Mouse (Mus musculus) lung, embryonic 16.5 days (tissue): ENCODE results near the gene Clpx. TPM values are rescaled to one million over a fixed set of nuclear protein-coding genes. Genes with fewer than 3 reads are reported as not detected.

Experiments used
- ATAC-seq: fragments of 200-750 bp; cut with Nextera tagmentation; 2 replicates; pipeline ENCODE4 v1.8.0; 2017; ENCODE audit warnings: low read depth, mild to moderate bottlenecking, moderate library complexity
- H3K27ac ChIP-seq: fragments of 300-500 bp; sonication (generic); 2 replicates; pipeline ENCODE4 v1.5.1; 2014; ENCODE audit warnings: mild to moderate bottlenecking, control low read depth, low read length
- H3K27me3 ChIP-seq: fragments of 300-500 bp; sonication (generic); 2 replicates; pipeline ENCODE4 v1.6.1; 2014; ENCODE audit warnings: low read depth, low read length, mixed read lengths; ENCODE audit not compliant: control insufficient read depth, insufficient read depth
- H3K36me3 ChIP-seq: fragments of 300-500 bp; sonication (generic); 2 replicates; pipeline ENCODE4 v1.6.1; 2014; ENCODE audit warnings: low read length; ENCODE audit not compliant: control insufficient read depth, insufficient read depth
- H3K4me1 ChIP-seq: fragments of 300-500 bp; sonication (generic); replicated peaks from 2 replicates; pipeline ENCODE4 v1.6.1; 2014; ENCODE audit warnings: low read length, mixed read lengths; ENCODE audit not compliant: control insufficient read depth, insufficient read depth
- H3K4me2 ChIP-seq: fragments of 300-500 bp; sonication (generic); 2 replicates; pipeline ENCODE4 v1.6.1; 2014; ENCODE audit warnings: low read depth, low read length, control low read depth
- H3K4me3 ChIP-seq: fragments of 300-500 bp; sonication (generic); 2 replicates; pipeline ENCODE4 v1.5.1; 2014; ENCODE audit warnings: mild to moderate bottlenecking, low read length, control low read depth
- H3K9ac ChIP-seq: fragments of 300-500 bp; sonication (generic); 2 replicates; pipeline ENCODE4 v1.6.1; 2014; ENCODE audit warnings: low read length, control low read depth
- H3K9me3 ChIP-seq: fragments of 300-500 bp; sonication (generic); 2 replicates; pipeline ENCODE4 v1.6.1; 2016; ENCODE audit warnings: low read length; ENCODE audit not compliant: control insufficient read depth
- WGBS: fragments of 180-500 bp; shearing (Covaris S2); extraction: QIAGEN DNeasy Blood & Tissue Kit; methylation state at CpG from one replicate; pipeline ENCODE4 v1.1.7; 2014; 5-methylcytosine and 5-hydroxymethylcytosine counted together
- polyA plus RNA-seq: library from polyadenylated mRNA; unstranded; fragments of >200 nt; fragmentation: Nextera tagmentation; extraction: Ambion mirVana; gene quantifications from 2 replicates; pipeline ENCODE4 v1.2.1, GENCODE M21; 2015

Clpx gene
- polyA plus RNA-seq, 1 experiment from 2014 or later: 51.8 TPM

DNA sequence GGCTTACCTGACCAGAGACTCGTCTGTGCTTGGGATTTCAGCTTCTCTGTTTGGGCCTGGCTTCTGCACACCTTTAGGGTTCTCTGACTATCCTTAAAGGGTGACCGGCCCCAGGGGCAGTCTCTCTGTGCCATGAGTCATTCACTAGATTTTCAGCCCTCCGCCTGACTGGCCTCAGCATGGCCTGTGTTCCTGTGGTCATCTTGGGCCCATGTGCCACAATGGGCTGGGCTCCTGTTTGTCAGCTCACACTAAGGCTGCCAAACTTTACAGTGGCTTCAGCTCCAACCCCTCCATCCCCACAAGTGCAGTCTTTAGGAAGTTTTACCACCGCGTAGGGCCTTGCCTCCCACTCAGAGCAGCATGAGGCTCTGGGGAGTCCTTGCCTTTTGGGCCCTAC lies 59.2 kb downstream of the Clpx start:
- no peak overlapping the region for H3K4me3 ChIP-seq
- H3K9me3 ChIP-seq: no peaks in the 10 kb centered on the region
- no peaks in the 10 kb centered on the region for H3K27me3 ChIP-seq
- WGBS: 89% methylated on average over 5 of the region's 5 CpGs
- no peak overlapping the region for H3K4me2 ChIP-seq
- H3K27ac ChIP-seq: no peak overlapping the region
- no peaks in the 10 kb centered on the region for H3K4me1 ChIP-seq
- peaks cover 23% of the 10 kb centered on the region for H3K36me3 ChIP-seq
- H3K9ac ChIP-seq: no peak overlapping the region
- no peak for ATAC-seq

GRCm38 (mm10) chr9:65356561-65356960 lies 62.5 kb downstream of the Clpx start:
- 84% methylated on average over 7 of the region's 7 CpGs for WGBS
- Histone ChIP-seq H3K36me3 (peaks cover 40% of the 10 kb centered on the region), H3K4me3 (no peak overlapping the region), H3K27me3 (no peaks in the 10 kb centered on the region), H3K4me1 (no peaks in the 10 kb centered on the region), H3K4me2 (no peak overlapping the region), H3K9ac (no peak overlapping the region), H3K9me3 (no peaks in the 10 kb centered on the region), H3K27ac (no peak overlapping the region)
- ATAC-seq: no peak

DNA sequence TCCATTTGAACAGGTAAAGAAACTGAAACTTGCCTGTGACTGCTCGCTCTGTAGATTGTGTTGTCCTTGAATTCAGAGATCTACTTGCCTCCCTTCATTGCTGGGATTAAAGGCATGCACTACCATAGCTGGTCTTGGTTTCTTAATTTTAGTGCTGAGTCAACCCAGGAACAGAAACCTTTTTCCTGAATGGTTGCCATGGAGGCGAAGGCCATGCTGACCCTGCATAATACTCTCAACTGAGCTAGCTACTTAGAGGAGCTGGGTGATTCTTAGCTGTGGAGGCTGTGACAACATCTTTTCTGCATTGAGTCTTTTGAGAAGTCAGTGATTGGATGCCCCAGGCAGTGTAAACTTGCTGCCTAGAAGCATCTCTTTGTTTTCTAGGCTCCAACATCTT lies 62.9 kb downstream of the Clpx start:
- Histone ChIP-seq H3K4me2 (no peak overlapping the region), H3K4me1 (no peaks in the 10 kb centered on the region), H3K36me3 (peaks cover 40% of the 10 kb centered on the region), H3K9ac (no peak overlapping the region), H3K9me3 (no peaks in the 10 kb centered on the region), H3K27me3 (no peaks in the 10 kb centered on the region), H3K27ac (no peak overlapping the region), H3K4me3 (no peak overlapping the region)
- ATAC-seq: no peak
- WGBS: 95% methylated on average over 2 of the region's 2 CpGs

GRCm38 (mm10) chr9:65358956-65359480 lies 65.0 kb downstream of the Clpx start:
- no peaks in the 10 kb centered on the region for H3K4me1 ChIP-seq
- no peak overlapping the region for H3K27ac ChIP-seq
- H3K4me3 ChIP-seq: no peak overlapping the region
- ATAC-seq: no peak
- no peak overlapping the region for H3K9ac ChIP-seq
- H3K9me3 ChIP-seq: no peaks in the 10 kb centered on the region
- peaks cover 40% of the 10 kb centered on the region for H3K36me3 ChIP-seq
- H3K4me2 ChIP-seq: no peak overlapping the region
- no peaks in the 10 kb centered on the region for H3K27me3 ChIP-seq
- 70% methylated on average over 1 of the region's 1 CpGs for WGBS

DNA sequence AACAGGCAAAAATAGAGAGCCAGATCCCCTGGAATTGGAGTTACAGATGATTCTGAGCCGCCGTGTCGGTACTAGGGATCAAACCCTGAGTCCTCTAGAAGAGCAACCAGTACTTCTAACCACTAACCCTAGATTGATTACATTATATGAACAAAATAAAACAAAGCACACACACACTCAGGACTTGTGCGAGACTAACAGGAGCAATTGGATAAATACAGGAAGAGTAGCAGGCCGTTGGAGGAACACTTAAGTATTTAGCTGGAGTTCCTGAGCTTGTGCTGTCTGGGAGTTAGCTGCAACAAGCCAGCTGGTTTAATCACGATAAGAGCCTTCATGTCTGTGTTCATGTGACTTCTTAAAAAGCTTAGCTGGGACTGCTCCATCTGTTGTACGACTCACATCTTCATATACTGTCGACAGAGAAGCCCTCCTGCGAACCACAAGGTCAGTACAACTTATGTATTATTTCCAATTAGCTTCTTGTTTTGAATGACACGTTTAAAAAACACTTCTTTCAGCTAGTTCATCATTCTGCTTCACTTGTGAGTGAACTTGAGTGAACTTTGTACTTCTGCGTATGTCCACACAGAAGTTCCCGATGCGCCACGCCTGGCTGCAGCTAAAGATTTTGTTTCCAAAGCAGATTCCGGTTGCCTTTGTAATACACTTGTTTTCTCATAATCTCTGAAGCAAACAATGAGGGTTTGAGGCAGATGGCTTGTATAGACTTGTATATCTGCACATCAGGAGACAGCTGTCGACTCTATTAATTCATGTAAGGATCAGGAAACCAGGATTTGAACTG lies 66.8 kb downstream of the Clpx start, which contains the start of gene Ubap1l:
Ubap1l (plus strand) TSS at position 401 of the 808 bp plus-strand sequence.
- no peaks in the 10 kb centered on the region for H3K4me1 ChIP-seq
- H3K9me3 ChIP-seq: no peaks in the 10 kb centered on the region
- H3K4me3 ChIP-seq: no peak within 1 kb of the TSS
- H3K27me3 ChIP-seq: no peaks in the 10 kb centered on the region
- H3K27ac ChIP-seq: peak within 1 kb of the TSS; percentile 40
- H3K9ac ChIP-seq: no peak within 1 kb of the TSS
- WGBS: 70% methylated on average over 16 of the region's 16 CpGs
- H3K4me2 ChIP-seq: no peak within 1 kb of the TSS
- peaks cover 35% of the 10 kb centered on the region for H3K36me3 ChIP-seq
- peak; percentile 38; the same call in 1 of the 2 replicates for ATAC-seq

GRCm38 (mm10) chr9:65363684-65364083 lies 69.6 kb downstream of the Clpx start:
- Histone ChIP-seq H3K27ac (no peak overlapping the region), H3K4me1 (no peaks in the 10 kb centered on the region), H3K4me2 (no peak overlapping the region), H3K4me3 (no peak overlapping the region), H3K36me3 (peaks cover 15% of the 10 kb centered on the region), H3K9me3 (no peaks in the 10 kb centered on the region), H3K27me3 (no peaks in the 10 kb centered on the region), H3K9ac (no peak overlapping the region)
- no peak for ATAC-seq
- 26% methylated on average over 9 of the region's 9 CpGs for WGBS

GRCm38 (mm10) chr9:65365721-65366120 lies 71.7 kb downstream of the Clpx start:
- no peaks in the 10 kb centered on the region for H3K4me1 ChIP-seq

DNA sequence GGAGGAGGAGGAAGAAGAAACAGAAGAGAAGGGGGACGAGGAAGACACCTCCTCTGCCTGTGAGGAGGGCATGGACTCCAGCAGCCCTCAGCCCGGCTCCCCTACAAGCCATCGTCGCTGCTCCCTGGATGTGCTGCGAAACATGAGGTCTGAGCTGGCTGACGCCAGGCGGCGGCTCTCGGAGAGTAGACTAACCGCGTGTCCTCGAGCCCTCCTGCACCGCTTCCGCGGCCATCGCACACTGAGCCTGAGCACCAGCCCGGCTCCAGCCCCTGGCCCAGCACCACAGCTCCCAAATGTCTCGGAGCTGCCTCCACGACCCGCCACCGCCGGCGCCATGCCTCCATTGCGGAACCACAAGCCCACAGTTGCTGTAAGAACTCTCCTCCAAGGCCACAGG lies 77.7 kb downstream of the Clpx start:
- no peak for ATAC-seq
- 73% methylated on average over 24 of the region's 24 CpGs for WGBS

More at GRCm38 (mm10) chr9:65365721-65366120, 71.7 kb downstream of the Clpx start:
- no peak overlapping the region for H3K4me2 ChIP-seq
- H3K27me3 ChIP-seq: no peaks in the 10 kb centered on the region
- 74% methylated on average over 7 of the region's 7 CpGs for WGBS
- H3K27ac ChIP-seq: no peak overlapping the region
- H3K4me3 ChIP-seq: no peak overlapping the region
- H3K9me3 ChIP-seq: no peaks in the 10 kb centered on the region
- ATAC-seq: no peak
- no peak overlapping the region for H3K9ac ChIP-seq
- peaks cover 5% of the 10 kb centered on the region; the same call in 1 of the 2 replicates for H3K36me3 ChIP-seq

DNA sequence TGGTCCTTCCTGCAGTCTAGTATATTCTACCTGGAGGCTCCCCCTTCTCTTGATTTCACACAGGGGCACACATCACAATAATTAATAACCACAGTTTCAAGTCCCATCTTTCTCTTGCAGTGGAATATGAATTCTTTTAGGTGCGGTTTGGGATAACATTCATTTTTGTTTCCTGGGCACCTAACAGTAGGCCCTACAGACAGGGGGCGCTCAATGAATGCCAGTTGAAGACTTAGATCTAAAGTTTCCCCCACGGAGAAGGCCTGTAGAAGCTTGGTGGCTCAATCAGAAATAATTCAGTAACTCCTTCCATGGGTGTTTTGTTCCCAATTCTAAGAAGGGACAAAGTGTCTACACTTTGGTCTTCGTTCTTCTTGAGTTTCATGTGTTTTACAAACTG lies 78.4 kb downstream of the Clpx start:
- Histone ChIP-seq H3K4me1 (no peaks in the 10 kb centered on the region), H3K27me3 (no peaks in the 10 kb centered on the region), H3K36me3 (no peaks in the 10 kb centered on the region), H3K27ac (no peak overlapping the region), H3K9ac (no peak overlapping the region), H3K9me3 (no peaks in the 10 kb centered on the region), H3K4me2 (no peak overlapping the region), H3K4me3 (no peak overlapping the region)
- ATAC-seq: no peak
- WGBS: 60% methylated on average over 4 of the region's 4 CpGs

More for the DNA sequence above, 77.7 kb downstream of the Clpx start:
- H3K27me3 ChIP-seq: no peaks in the 10 kb centered on the region
- no peak overlapping the region for H3K4me3 ChIP-seq
- no peaks in the 10 kb centered on the region for H3K9me3 ChIP-seq
- no peak overlapping the region for H3K27ac ChIP-seq
- H3K4me2 ChIP-seq: no peak overlapping the region
- H3K9ac ChIP-seq: no peak overlapping the region
- H3K4me1 ChIP-seq: no peaks in the 10 kb centered on the region
- no peaks in the 10 kb centered on the region for H3K36me3 ChIP-seq
